Mouse (Mus musculus): Measurements from ENCODE around the gene Olfr1217. TPM values are rescaled to one million over a fixed set of nuclear protein-coding genes. Genes with fewer than 3 reads are reported as not detected.
"Not testable (repeated sequence)": the region's sequence is repeated elsewhere in the genome, so short reads cannot be mapped to it uniquely, and the experiment has no call there.

Gene Olfr1217
- total RNA-seq (2014; fragmentation: Nextera tagmentation) (not detected in 2 replicates), total RNA-seq (2017) (not detected in 2 replicates)

GRCm38 (mm10) chr2:89031965-89032364, at the start of gene Olfr1217:
Gene Olfr1217 (minus strand): TSS chr2:89032065.
- ATAC-seq (replicated peaks; ENCODE audit: poor library complexity, severe bottlenecking) = no peak

GRCm38 (mm10) chr2:89081487-89081886, 49.6 kb upstream of the Olfr1217 start:
- no peak for ATAC-seq (replicated peaks; ENCODE audit: poor library complexity, severe bottlenecking)

GRCm38 (mm10) chr2:89061087-89061486, 29.2 kb upstream of the Olfr1217 start, which contains the start of gene Olfr1218:
Gene Olfr1218 (minus strand): TSS chr2:89061187.
- no peak for ATAC-seq (replicated peaks; ENCODE audit: poor library complexity, severe bottlenecking)

- not testable (repeated sequence) for ATAC-seq (replicated peaks; ENCODE audit: poor library complexity, severe bottlenecking)
Measured at GRCm38 (mm10) chr2:89021436-89021835, 10.4 kb downstream of the Olfr1217 start.

- ATAC-seq (replicated peaks; ENCODE audit: poor library complexity, severe bottlenecking) = no peak
Measured at GRCm38 (mm10) chr2:89018240-89018639, 13.6 kb downstream of the Olfr1217 start, which contains the start of gene Olfr1216. Gene Olfr1216 (minus strand): TSS chr2:89018340.

- no peak for ATAC-seq (replicated peaks; ENCODE audit: poor library complexity, severe bottlenecking)
Measured at GRCm38 (mm10) chr2:89006873-89007272, 25.0 kb downstream of the Olfr1217 start, which contains the start of gene Olfr1215. Gene Olfr1215 (minus strand): TSS chr2:89006973.

- no peak for ATAC-seq (replicated peaks; ENCODE audit: poor library complexity, severe bottlenecking)
Measured at GRCm38 (mm10) chr2:88992553-88992952, 39.3 kb downstream of the Olfr1217 start, which contains the start of gene Olfr1214. Gene Olfr1214 (minus strand): TSS chr2:88992653.

- no peak for ATAC-seq (replicated peaks; ENCODE audit: poor library complexity, severe bottlenecking)
Measured at GRCm38 (mm10) chr2:88980181-88980580, 51.7 kb downstream of the Olfr1217 start, which contains the start of gene Gm13762. Gene Gm13762 (minus strand): TSS chr2:88980281.

Other genes with a start within 250 kb of the Olfr1217 start
- not detected in 2 replicates for gene Olfr1201, start 239.0 kb downstream of the Olfr1217 start, total RNA-seq (2014; fragmentation: Nextera tagmentation)
- not detected in 2 replicates for gene Olfr1201, start 239.0 kb downstream of the Olfr1217 start, total RNA-seq (2017)
- not detected in 2 replicates for gene Olfr1202, start 217.6 kb downstream of the Olfr1217 start, total RNA-seq (2014; fragmentation: Nextera tagmentation)
- not detected in 2 replicates for gene Olfr1202, start 217.6 kb downstream of the Olfr1217 start, total RNA-seq (2017)
- gene Olfr1205, start 202.3 kb downstream of the Olfr1217 start, total RNA-seq (2014; fragmentation: Nextera tagmentation) = not detected in 2 replicates
- gene Olfr1205, start 202.3 kb downstream of the Olfr1217 start, total RNA-seq (2017) = not detected in 2 replicates
- gene Olfr1204, start 182.8 kb downstream of the Olfr1217 start, total RNA-seq (2014; fragmentation: Nextera tagmentation) = not detected in 2 replicates
- not detected in 2 replicates for gene Olfr1204, start 182.8 kb downstream of the Olfr1217 start, total RNA-seq (2017)
- not detected in 2 replicates for gene Olfr1206, start 168.8 kb downstream of the Olfr1217 start, total RNA-seq (2014; fragmentation: Nextera tagmentation)
- not detected in 2 replicates for gene Olfr1206, start 168.8 kb downstream of the Olfr1217 start, total RNA-seq (2017)
- not detected in 2 replicates for gene Olfr1208, start 129.8 kb downstream of the Olfr1217 start, total RNA-seq (2014; fragmentation: Nextera tagmentation)
- not detected in 2 replicates for gene Olfr1208, start 129.8 kb downstream of the Olfr1217 start, total RNA-seq (2017)
- gene Olfr1209, start 116.9 kb downstream of the Olfr1217 start, total RNA-seq (2014; fragmentation: Nextera tagmentation) = not detected in 2 replicates
- gene Olfr1209, start 116.9 kb downstream of the Olfr1217 start, total RNA-seq (2017) = not detected in 2 replicates
- not detected in 2 replicates for gene Olfr1211, start 94.0 kb downstream of the Olfr1217 start, total RNA-seq (2014; fragmentation: Nextera tagmentation)
- not detected in 2 replicates for gene Olfr1211, start 94.0 kb downstream of the Olfr1217 start, total RNA-seq (2017)
- not detected in 2 replicates for gene Olfr1212, start 78.1 kb downstream of the Olfr1217 start, total RNA-seq (2014; fragmentation: Nextera tagmentation)
- gene Olfr1212, start 78.1 kb downstream of the Olfr1217 start, total RNA-seq (2017) = not detected in 2 replicates
- gene Gm13762, start 51.8 kb downstream of the Olfr1217 start, total RNA-seq (2014; fragmentation: Nextera tagmentation) = not detected in 2 replicates
- gene Gm13762, start 51.8 kb downstream of the Olfr1217 start, total RNA-seq (2017) = not detected in 2 replicates
- gene Olfr1214, start 39.4 kb downstream of the Olfr1217 start, total RNA-seq (2014; fragmentation: Nextera tagmentation) = not detected in 2 replicates
- not detected in 2 replicates for gene Olfr1214, start 39.4 kb downstream of the Olfr1217 start, total RNA-seq (2017)
- not detected in 2 replicates for gene Olfr1215, start 25.1 kb downstream of the Olfr1217 start, total RNA-seq (2014; fragmentation: Nextera tagmentation)
- not detected in 2 replicates for gene Olfr1215, start 25.1 kb downstream of the Olfr1217 start, total RNA-seq (2017)
- not detected in 2 replicates for gene Olfr1216, start 13.7 kb downstream of the Olfr1217 start, total RNA-seq (2014; fragmentation: Nextera tagmentation)
- not detected in 2 replicates for gene Olfr1216, start 13.7 kb downstream of the Olfr1217 start, total RNA-seq (2017)
- gene Olfr1218, start 29.1 kb upstream of the Olfr1217 start, total RNA-seq (2014; fragmentation: Nextera tagmentation) = not detected in 2 replicates
- gene Olfr1218, start 29.1 kb upstream of the Olfr1217 start, total RNA-seq (2017) = not detected in 2 replicates
- not detected in 2 replicates for gene Olfr1219, start 51.4 kb upstream of the Olfr1217 start, total RNA-seq (2014; fragmentation: Nextera tagmentation)
- gene Olfr1219, start 51.4 kb upstream of the Olfr1217 start, total RNA-seq (2017) = not detected in 2 replicates
- not detected in 2 replicates for gene Olfr1220, start 74.8 kb upstream of the Olfr1217 start, total RNA-seq (2014; fragmentation: Nextera tagmentation)
- gene Olfr1220, start 74.8 kb upstream of the Olfr1217 start, total RNA-seq (2017) = not detected in 2 replicates
- gene Olfr1221, start 85.2 kb upstream of the Olfr1217 start, total RNA-seq (2014; fragmentation: Nextera tagmentation) = not detected in 2 replicates
- gene Olfr1221, start 85.2 kb upstream of the Olfr1217 start, total RNA-seq (2017) = not detected in 2 replicates
- not detected in 2 replicates for gene Olfr1222, start 101.0 kb upstream of the Olfr1217 start, total RNA-seq (2014; fragmentation: Nextera tagmentation)
- gene Olfr1222, start 101.0 kb upstream of the Olfr1217 start, total RNA-seq (2017) = not detected in 2 replicates
- gene Olfr1223, start 119.5 kb upstream of the Olfr1217 start, total RNA-seq (2014; fragmentation: Nextera tagmentation) = not detected in 2 replicates
- not detected in 2 replicates for gene Olfr1223, start 119.5 kb upstream of the Olfr1217 start, total RNA-seq (2017)
- not detected in 2 replicates for gene Olfr1224-ps1, start 132.0 kb upstream of the Olfr1217 start, total RNA-seq (2014; fragmentation: Nextera tagmentation)
- gene Olfr1224-ps1, start 132.0 kb upstream of the Olfr1217 start, total RNA-seq (2017) = not detected in 2 replicates
- gene Olfr1225, start 142.6 kb upstream of the Olfr1217 start, total RNA-seq (2014; fragmentation: Nextera tagmentation) = not detected in 2 replicates
- gene Olfr1225, start 142.6 kb upstream of the Olfr1217 start, total RNA-seq (2017) = not detected in 2 replicates
- not detected in 2 replicates for gene Olfr1226, start 168.0 kb upstream of the Olfr1217 start, total RNA-seq (2014; fragmentation: Nextera tagmentation)
- not detected in 2 replicates for gene Olfr1226, start 168.0 kb upstream of the Olfr1217 start, total RNA-seq (2017)
- not detected in 2 replicates for gene Olfr1228, start 222.0 kb upstream of the Olfr1217 start, total RNA-seq (2014; fragmentation: Nextera tagmentation)
- not detected in 2 replicates for gene Olfr1228, start 222.0 kb upstream of the Olfr1217 start, total RNA-seq (2017)

Measured in granulocyte monocyte progenitor cell, adult 5-6 weeks (primary cell).